Mouse (Mus musculus): ENCODE data around the gene Tgfb3.

The Tgfb3 gene

GRCm38 (mm10) chr12:86030932-86031331 lies 47.9 kb downstream of the Tgfb3 start:
- no peak for DNase-seq (ENCODE audit: low read depth)

DNA sequence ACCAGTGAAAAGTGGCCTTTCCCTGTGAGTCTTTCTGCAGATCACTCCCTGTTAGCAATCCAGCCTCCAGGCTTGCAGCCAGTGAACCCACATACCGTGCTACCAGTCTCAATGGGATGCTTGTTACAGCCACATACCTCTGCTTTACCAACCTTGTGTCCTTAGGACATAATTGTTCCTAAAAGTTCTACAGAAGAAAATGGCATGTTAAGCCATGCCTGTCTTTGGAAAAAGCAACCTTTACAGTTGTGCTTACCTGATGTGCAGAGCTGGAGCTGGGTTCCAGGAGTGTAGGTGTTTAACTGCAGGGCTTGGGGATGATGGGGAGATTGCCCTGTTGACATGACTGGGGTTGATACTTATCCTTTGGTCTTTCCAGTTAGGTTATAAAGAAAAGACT lies 51.1 kb downstream of the Tgfb3 start:
- no peak for DNase-seq (ENCODE audit: low read depth)

DNA sequence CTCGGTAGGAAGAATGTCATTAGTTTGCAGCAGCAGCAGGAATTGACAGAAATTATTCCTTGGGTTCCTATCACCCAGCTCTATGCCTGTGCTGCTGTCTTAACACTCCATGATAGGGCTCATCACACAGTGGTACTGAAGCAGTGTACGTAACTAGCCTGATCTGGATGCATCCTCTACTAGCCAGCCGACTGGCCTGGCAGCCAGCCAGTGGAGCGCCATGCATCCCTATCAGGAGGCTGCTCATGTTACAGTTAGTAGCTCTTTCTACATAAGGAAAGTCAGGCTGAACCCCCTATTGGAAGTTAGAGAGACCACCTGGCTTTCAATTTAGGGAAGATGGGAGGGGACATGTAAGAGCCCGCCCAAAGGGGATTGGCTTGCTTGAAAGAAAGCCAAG lies 51.8 kb downstream of the Tgfb3 start:
- peak; percentile 32 for DNase-seq (ENCODE audit: low read depth)

DNA sequence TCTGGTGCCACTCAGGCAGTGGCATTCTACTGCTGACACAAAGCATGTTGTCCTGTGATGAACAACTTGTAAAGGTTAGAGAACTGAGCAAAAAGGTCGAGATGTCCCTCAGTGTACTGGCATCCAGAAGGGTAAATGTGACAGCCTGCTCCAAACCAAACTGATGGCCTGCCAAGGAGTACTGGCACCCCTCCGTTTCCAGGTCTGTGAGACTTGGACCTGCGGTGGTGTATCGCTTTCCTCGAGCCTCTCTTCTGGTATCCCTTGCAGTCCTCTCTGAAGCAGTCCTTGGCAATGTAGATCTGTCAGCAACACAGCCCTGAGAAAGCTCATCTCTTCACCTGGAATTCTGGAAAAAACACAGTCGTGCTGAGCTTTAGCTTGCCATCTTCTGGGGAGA lies 53.4 kb downstream of the Tgfb3 start:
- no peak for DNase-seq (ENCODE audit: low read depth)

DNA sequence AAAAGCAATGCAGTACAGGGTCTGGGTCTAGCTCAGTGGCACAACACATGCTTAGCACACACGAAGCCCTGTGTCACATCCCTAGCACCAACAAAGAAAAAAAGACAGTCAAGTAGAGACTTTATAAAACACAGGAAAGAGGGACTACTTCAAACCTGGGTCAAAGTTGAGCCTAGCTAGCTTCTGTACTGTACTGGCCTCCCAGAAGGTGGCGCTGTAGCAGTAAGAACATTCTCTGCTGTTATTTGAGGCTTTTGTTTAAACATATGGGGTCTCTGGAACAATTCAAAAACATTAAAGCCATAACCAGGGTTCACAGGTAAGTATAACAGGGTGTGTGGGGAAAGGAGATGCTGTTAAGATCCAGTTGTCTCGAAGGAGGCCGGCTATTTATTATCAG lies 54.4 kb downstream of the Tgfb3 start:
- peak; percentile 49 for DNase-seq (ENCODE audit: low read depth)

DNA sequence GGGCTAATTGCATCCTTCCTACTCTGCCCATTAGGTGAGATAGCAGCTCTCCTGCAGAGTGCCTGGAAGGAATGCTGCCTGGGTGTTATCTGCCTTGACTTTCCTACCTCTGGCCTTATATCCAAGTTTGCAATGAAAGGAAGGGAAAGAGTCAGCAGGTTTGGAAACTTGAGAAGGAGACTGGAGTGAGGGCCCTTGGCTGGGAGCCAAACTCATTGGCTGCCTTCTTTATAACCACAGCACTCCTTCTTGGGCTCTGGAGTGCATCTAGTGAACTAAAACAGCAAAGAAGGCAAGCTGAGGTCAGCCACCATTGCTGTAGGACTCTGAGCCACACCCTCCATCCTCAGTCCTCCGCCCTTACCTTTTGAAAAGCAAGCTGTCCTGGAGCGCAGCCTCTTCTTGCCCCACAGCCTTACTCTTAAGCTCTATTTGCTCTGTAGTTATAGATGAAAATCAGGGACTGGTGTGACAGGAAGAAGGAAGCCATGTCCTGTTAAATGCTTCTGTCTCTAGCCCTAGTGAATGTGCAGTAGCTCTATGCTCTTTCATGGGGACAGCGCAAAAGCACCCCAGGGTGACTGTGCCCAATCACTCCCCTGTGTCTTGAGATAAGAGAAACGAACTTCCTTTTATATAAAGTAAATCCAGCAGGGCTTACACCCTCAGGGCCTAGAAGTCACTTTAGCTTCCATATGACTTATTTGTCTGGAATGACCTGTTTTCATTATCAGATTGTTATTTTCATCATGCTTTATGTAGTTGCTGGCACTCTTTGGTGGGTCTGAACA lies 55.6 kb downstream of the Tgfb3 start:
- DNase-seq (ENCODE audit: low read depth) = peak; percentile 21

DNA sequence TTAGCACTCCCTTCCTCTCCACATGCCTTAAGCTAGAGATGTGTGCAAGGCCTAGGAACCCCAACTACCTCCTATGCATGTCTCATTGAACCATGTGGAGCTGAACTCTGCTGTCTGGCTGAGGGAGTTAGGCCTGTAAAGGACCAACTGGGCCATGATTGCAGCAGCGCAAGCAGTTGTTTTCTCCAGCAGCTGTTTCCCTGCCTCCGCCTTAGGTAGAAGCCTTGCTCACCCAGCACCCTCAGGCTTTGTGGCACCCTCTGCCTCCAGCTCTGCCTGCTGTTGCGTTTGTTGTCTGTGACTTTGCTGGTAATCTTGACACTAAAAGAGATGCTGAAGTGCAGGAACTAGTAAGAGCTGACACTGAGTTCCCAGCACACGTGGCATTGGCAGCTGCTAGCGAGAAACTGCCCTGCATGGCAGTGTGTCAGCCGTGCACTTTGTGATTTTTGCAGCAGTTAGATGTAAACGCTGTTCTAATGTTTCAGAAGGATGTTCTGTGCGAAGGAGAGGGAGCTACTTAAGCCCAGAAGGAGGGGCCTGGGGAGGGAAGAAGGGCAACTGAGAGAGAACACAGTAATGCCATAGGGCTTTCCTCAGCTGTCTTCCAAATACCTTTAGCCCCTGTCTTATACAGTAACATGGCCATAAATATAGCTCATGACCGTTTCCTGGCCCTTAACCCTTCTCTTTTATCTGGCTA lies 56.4 kb downstream of the Tgfb3 start:
- DNase-seq (ENCODE audit: low read depth) = no peak

GRCm38 (mm10) chr12:86021583-86021982 lies 57.3 kb downstream of the Tgfb3 start:
- DNase-seq (ENCODE audit: low read depth) = no peak

GRCm38 (mm10) chr12:86017360-86017759 lies 61.5 kb downstream of the Tgfb3 start:
- no peak for DNase-seq (ENCODE audit: low read depth)

- no peak for DNase-seq (ENCODE audit: low read depth)
Observed at GRCm38 (mm10) chr12:86015114-86015513, 63.7 kb downstream of the Tgfb3 start.

DNA sequence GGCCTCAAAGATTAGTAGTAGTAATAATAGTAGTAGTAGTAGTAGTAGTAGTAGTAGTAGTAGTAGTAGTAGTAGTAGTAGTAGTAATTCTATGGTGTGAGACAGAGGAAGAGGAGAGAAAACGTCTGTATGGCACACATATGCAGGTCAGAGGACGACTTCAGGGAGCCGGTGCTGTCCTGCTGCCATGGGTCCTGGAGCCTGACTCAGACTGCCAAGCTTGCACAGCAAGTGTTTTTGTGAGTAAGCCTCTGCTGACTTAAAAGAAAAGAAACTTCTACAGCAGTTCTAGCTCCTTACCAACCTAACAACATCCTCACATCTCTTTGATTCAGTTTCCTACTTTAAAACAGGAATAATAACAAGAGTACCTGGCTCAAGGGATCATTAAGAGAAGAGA lies 64.2 kb downstream of the Tgfb3 start:
- no peak for DNase-seq (ENCODE audit: low read depth)

DNA sequence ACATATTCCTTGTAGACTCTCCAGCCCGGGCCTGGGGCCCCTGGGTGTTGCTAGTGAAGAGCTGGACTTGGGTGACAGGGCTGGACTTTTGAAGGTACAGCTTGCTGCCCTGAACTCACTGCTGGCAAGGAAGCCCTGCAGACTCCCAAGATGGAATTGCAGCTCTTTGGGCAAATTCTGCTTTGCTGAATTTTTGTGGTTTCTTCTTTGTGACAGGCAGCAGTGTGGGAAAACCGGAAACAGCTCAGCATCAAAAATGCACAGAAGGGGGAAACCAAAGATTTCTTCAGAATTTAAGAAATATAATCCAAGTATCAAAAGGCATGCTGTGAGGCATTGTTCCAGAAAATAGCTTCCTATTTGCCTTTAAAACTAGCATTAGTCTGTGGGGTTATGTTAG lies 64.7 kb downstream of the Tgfb3 start:
- no peak for DNase-seq (ENCODE audit: low read depth)

DNA sequence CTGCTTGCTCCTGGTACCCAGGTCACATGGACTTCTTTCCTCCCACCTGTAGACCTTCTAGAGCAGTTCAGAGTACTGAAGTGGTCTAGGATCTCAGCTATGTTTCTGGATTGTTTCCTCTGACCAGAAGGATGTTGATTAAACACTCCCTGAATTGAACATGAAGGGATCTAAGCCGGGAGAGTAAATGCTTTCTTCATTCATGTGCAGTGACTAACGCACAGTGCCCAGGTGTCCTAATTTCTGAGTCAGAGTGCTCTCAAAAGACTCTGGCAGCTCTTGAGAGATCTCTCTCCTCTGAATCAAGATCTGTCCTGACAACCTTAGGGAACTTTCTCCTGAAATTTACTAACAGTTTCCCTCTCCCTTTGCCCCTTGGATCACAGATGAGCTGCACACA lies 66.6 kb downstream of the Tgfb3 start:
- DNase-seq (ENCODE audit: low read depth) = no peak

- no peak for DNase-seq (ENCODE audit: low read depth)
Observed at GRCm38 (mm10) chr12:86010656-86011055, 68.2 kb downstream of the Tgfb3 start.

GRCm38 (mm10) chr12:86007377-86007776 lies 71.5 kb downstream of the Tgfb3 start:
- DNase-seq (ENCODE audit: low read depth) = no peak

Measured in 416B (cell line).